Mouse (Mus musculus): ENCODE results near the gene Tsku.

- no peak for TF ChIP-seq CTCF (IDR thresholded peaks at IDR 0.05; ENCODE audit: low read depth)
- TF ChIP-seq EP300 (optimal IDR thresholded peaks at IDR 0.05) = no peak
These were observed 28.5 kb upstream of the Tsku start for GRCm38 (mm10) chr7:98389656-98390055.
